Mouse (Mus musculus): ENCODE data around the gene Gp9. TPM values are rescaled to one million over a fixed set of nuclear protein-coding genes. Genes with fewer than 3 reads are reported as not detected.

The Gp9 gene
- total and polyA plus RNA-seq, 3 experiments, result 0.94 to 9.9 (median 5.8) TPM

DNA sequence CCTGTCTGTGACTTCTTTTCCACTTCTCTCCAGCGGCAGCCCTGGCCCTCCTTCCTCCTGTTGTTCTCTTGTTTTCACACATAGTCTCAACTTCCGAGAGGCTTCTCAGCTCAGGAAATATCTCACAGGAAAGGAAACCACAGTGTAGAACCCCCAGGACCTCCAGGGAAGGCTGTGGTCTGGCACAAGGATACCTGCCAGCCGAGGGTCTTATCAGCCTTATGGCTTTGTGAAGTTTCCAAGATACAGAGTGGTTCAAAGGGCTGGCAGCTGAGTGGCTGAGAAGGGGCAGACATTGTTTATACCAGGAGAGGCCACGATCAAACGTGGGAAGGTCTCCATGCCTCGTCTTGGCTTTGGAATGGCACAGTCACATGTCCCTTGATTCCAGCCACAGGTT is 38.0 kb upstream of the Gp9 start:
- WGBS, result 35% methylated on average over 6 of the region's 6 CpGs
- H3K36me3 ChIP-seq (ENCODE audit: control insufficient read depth, insufficient read depth, low read length), result no peaks in the 10 kb centered on the region
- H3K9ac ChIP-seq (ENCODE audit: low read depth, low read length), result no peak overlapping the region
- TF ChIP-seq EP300 (IDR thresholded peaks at IDR 0.05; ENCODE audit: insufficient read depth, low read depth, low read length) (no peak), CTCF (IDR thresholded peaks at IDR 0.05) (no peak), POLR2A (IDR thresholded peaks at IDR 0.05; ENCODE audit: insufficient read depth, low read depth, low read length) (no peak)
- H3K4me3 ChIP-seq, result no peak overlapping the region
- H3K79me2 ChIP-seq (replicated peaks; ENCODE audit: control insufficient read depth, insufficient read depth, low read length), result no peaks in the 10 kb centered on the region
- intact Hi-C loops (cut with DNase I), result no loop called here
- no peak overlapping the region for H3K27ac ChIP-seq
- DNase-seq, result no peak
- H3K27me3 ChIP-seq (ENCODE audit: control insufficient read depth, insufficient read depth, low read length), result no peaks in the 10 kb centered on the region
- H3K4me1 ChIP-seq (ENCODE audit: control insufficient read depth, insufficient read depth, low read length), result peaks cover 1% of the 10 kb centered on the region; the same call in 1 of the 2 replicates

DNA sequence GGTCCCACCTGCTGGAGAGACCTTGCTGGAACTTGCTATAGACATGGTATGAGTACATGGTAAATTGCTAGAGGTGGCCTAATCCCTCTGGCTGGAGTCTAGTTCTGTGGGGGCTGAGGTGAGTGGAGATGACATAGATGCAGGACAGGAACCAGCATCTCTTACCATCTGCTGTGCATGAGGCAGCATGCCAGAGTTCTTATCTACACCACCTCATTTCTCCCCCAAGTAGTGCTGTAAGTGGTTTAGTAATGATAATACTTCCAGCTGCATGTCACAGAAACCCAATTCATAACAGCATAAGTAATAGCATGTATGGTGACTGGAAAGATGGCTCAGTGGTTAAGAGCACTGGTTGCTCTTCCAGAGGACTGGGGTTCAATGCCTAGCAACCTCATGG is 37.4 kb upstream of the Gp9 start:
- Histone ChIP-seq H3K27ac (no peak overlapping the region), H3K4me1 (ENCODE audit: control insufficient read depth, insufficient read depth, low read length) (peaks cover 2% of the 10 kb centered on the region; the same call in 1 of the 2 replicates), H3K27me3 (ENCODE audit: control insufficient read depth, insufficient read depth, low read length) (no peaks in the 10 kb centered on the region), H3K79me2 (replicated peaks; ENCODE audit: control insufficient read depth, insufficient read depth, low read length) (no peaks in the 10 kb centered on the region), H3K9ac (ENCODE audit: low read depth, low read length) (no peak overlapping the region), H3K4me3 (no peak overlapping the region), H3K36me3 (ENCODE audit: control insufficient read depth, insufficient read depth, low read length) (no peaks in the 10 kb centered on the region)
- intact Hi-C loops (cut with DNase I), result no loop called here
- DNase-seq, result no peak
- TF ChIP-seq POLR2A (IDR thresholded peaks at IDR 0.05; ENCODE audit: insufficient read depth, low read depth, low read length), result no peak
- TF ChIP-seq EP300 (IDR thresholded peaks at IDR 0.05; ENCODE audit: insufficient read depth, low read depth, low read length), result no peak
- no peak for TF ChIP-seq CTCF (IDR thresholded peaks at IDR 0.05)

DNA sequence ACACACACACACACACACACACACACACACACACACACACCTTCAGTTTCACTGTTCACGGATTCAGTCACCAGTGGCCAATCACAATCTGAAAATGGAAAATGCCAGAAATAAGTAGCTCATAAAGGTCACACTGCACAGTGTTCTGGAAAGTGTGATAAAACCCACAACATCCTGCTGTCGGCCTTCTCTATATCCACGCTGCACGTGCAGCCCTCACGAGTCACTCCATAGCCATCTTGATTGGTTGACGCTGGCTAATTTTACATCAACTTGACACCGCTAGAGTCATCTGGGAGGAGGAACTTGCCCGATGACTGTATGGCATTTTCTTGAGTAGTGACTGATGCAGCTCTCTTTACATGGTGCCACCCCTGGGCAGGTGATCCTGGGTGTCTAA is 35.9 kb upstream of the Gp9 start:
- H3K36me3 ChIP-seq (ENCODE audit: control insufficient read depth, insufficient read depth, low read length), result no peaks in the 10 kb centered on the region
- no peak overlapping the region for H3K4me3 ChIP-seq
- DNase-seq, result no peak
- intact Hi-C loops (cut with DNase I), result no loop called here
- H3K79me2 ChIP-seq (replicated peaks; ENCODE audit: control insufficient read depth, insufficient read depth, low read length), result no peaks in the 10 kb centered on the region
- H3K27ac ChIP-seq, result no peak overlapping the region
- H3K9ac ChIP-seq (ENCODE audit: low read depth, low read length), result no peak overlapping the region
- H3K27me3 ChIP-seq (ENCODE audit: control insufficient read depth, insufficient read depth, low read length), result no peaks in the 10 kb centered on the region
- peaks cover 2% of the 10 kb centered on the region; the same call in 1 of the 2 replicates for H3K4me1 ChIP-seq (ENCODE audit: control insufficient read depth, insufficient read depth, low read length)
- 68% methylated on average over 8 of the region's 8 CpGs for WGBS
- no peak for TF ChIP-seq EP300 (IDR thresholded peaks at IDR 0.05; ENCODE audit: insufficient read depth, low read depth, low read length)
- no peak for TF ChIP-seq CTCF (IDR thresholded peaks at IDR 0.05)
- TF ChIP-seq POLR2A (IDR thresholded peaks at IDR 0.05; ENCODE audit: insufficient read depth, low read depth, low read length), result no peak

DNA sequence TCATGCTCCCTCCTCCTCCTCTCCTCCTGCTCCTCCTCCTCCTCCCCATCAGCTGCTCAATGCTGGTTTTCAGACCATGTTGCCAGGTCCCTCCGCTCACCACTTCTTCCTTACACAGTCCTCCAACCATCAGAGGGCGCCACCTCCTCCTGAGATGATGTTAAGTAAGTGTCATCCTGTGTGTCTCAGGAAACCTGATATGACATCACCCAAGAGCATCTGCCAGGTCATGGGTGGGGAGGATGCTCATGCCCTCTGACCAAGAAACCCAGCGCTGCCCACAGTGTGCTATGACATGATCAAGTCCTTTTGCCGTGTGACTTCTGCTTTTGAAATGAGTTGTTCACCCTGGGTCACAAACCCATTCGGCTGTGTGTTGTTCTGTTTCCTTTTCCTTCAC is 35.1 kb upstream of the Gp9 start:
- H3K4me3 ChIP-seq, result no peak overlapping the region
- 73% methylated on average over 5 of the region's 5 CpGs for WGBS
- peaks cover 2% of the 10 kb centered on the region; the same call in 1 of the 2 replicates for H3K4me1 ChIP-seq (ENCODE audit: control insufficient read depth, insufficient read depth, low read length)
- H3K27ac ChIP-seq, result no peak overlapping the region
- TF ChIP-seq POLR2A (IDR thresholded peaks at IDR 0.05; ENCODE audit: insufficient read depth, low read depth, low read length) (no peak), EP300 (IDR thresholded peaks at IDR 0.05; ENCODE audit: insufficient read depth, low read depth, low read length) (no peak), CTCF (IDR thresholded peaks at IDR 0.05) (peak; percentile 10; the same call in 1 of the 2 replicates)
- DNase-seq, result peak in 1 of 2 experiments; percentile 24
- H3K36me3 ChIP-seq (ENCODE audit: control insufficient read depth, insufficient read depth, low read length), result no peaks in the 10 kb centered on the region
- no peaks in the 10 kb centered on the region for H3K79me2 ChIP-seq (replicated peaks; ENCODE audit: control insufficient read depth, insufficient read depth, low read length)
- intact Hi-C loops (cut with DNase I), result no loop called here
- H3K9ac ChIP-seq (ENCODE audit: low read depth, low read length), result no peak overlapping the region
- no peaks in the 10 kb centered on the region for H3K27me3 ChIP-seq (ENCODE audit: control insufficient read depth, insufficient read depth, low read length)

DNA sequence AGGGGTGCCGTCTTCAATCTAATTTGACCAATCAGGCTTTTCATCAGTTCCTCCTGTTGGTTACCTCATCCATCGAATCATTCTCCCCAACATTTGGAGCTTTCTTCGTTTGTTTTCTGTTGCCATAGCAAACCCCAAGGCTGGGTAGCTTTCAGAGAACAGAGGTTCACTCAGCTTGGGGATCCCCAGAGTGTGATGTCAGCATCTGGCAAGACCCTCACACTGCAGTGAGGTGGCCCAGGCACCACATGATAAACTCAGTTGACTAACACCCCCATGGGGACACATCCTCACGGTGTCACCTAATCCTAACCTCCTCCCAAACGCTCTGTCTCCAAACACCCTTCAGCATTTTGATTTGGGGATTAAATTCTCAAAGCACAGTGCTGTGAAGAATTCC is 34.6 kb upstream of the Gp9 start:
- H3K79me2 ChIP-seq (replicated peaks; ENCODE audit: control insufficient read depth, insufficient read depth, low read length), result no peaks in the 10 kb centered on the region
- H3K4me3 ChIP-seq, result no peak overlapping the region
- no peaks in the 10 kb centered on the region for H3K36me3 ChIP-seq (ENCODE audit: control insufficient read depth, insufficient read depth, low read length)
- no peaks in the 10 kb centered on the region for H3K27me3 ChIP-seq (ENCODE audit: control insufficient read depth, insufficient read depth, low read length)
- H3K27ac ChIP-seq, result no peak overlapping the region
- peaks cover 2% of the 10 kb centered on the region; the same call in 1 of the 2 replicates for H3K4me1 ChIP-seq (ENCODE audit: control insufficient read depth, insufficient read depth, low read length)
- H3K9ac ChIP-seq (ENCODE audit: low read depth, low read length), result no peak overlapping the region
- intact Hi-C loops (cut with DNase I), result no loop called here
- WGBS, result 65% methylated on average over 5 of the region's 5 CpGs
- no peak for TF ChIP-seq CTCF (IDR thresholded peaks at IDR 0.05)
- TF ChIP-seq POLR2A (IDR thresholded peaks at IDR 0.05; ENCODE audit: insufficient read depth, low read depth, low read length), result no peak
- peak in 1 of 2 experiments; percentile 55 for DNase-seq

DNA sequence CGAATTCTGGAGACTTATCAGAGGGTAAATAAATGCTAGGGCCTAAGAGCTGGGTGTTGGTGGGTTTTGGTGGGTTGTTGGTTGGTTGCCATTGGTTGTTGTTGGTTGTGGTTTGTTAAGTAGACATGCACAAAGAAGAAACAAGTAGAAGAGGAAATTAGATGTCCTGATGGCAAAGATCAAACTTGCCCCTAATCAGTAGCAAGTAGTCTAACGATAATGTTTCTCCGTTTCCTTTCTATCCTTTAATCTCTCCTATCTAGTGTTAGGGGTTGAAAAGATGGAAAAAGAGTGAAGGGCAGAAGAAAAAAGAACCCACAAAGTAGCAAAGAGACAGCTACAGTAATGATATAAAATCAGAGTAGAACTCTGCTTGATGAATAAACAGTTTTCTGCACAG is 33.2 kb upstream of the Gp9 start:
- H3K36me3 ChIP-seq (ENCODE audit: control insufficient read depth, insufficient read depth, low read length), result no peaks in the 10 kb centered on the region
- intact Hi-C loops (cut with DNase I), result no loop called here
- WGBS, result 62% methylated on average over 3 of the region's 3 CpGs
- no peak overlapping the region for H3K9ac ChIP-seq (ENCODE audit: low read depth, low read length)
- H3K4me3 ChIP-seq, result no peak overlapping the region
- H3K4me1 ChIP-seq (ENCODE audit: control insufficient read depth, insufficient read depth, low read length), result peaks cover 2% of the 10 kb centered on the region; the same call in 1 of the 2 replicates
- H3K79me2 ChIP-seq (replicated peaks; ENCODE audit: control insufficient read depth, insufficient read depth, low read length), result no peaks in the 10 kb centered on the region
- DNase-seq, result no peak
- H3K27me3 ChIP-seq (ENCODE audit: control insufficient read depth, insufficient read depth, low read length), result no peaks in the 10 kb centered on the region
- no peak overlapping the region; the same call in 1 of the 2 replicates for H3K27ac ChIP-seq
- TF ChIP-seq POLR2A (IDR thresholded peaks at IDR 0.05; ENCODE audit: insufficient read depth, low read depth, low read length) (no peak), EP300 (IDR thresholded peaks at IDR 0.05; ENCODE audit: insufficient read depth, low read depth, low read length) (no peak), CTCF (IDR thresholded peaks at IDR 0.05) (no peak)
